Mouse (Mus musculus) gastrocnemius, adult 2 months (tissue): ENCODE results near the gene Acin1. TPM values are rescaled to one million over a fixed set of nuclear protein-coding genes. Genes with fewer than 3 reads are reported as not detected.

Source experiments
- DNase-seq: peaks from one replicate; pipeline ENCODE4 v3.0.0; 2022
- H3K27ac ChIP-seq: fragments of 200-600 bp; 2 replicates; pipeline ENCODE4 v1.8.1; 2022; ENCODE audit warnings: mild to moderate bottlenecking
- H3K4me3 ChIP-seq: fragments of 200-600 bp; 2 replicates; pipeline ENCODE4 v1.8.1; 2022; ENCODE audit warnings: mild to moderate bottlenecking, moderate library complexity
- CTCF ChIP-seq: fragments of 200-600 bp; IDR thresholded peaks from 2 replicates; pipeline ENCODE4 v1.8.1; 2022; ENCODE audit warnings: antibody characterized with exemption, mild to moderate bottlenecking, moderate library complexity
- intact Hi-C: fragments of 180-260 bp; cut with DNase I; formaldehyde crosslinking; loops from one replicate; pipeline ENCODE4 v1.15.1; 2025
- microRNA-seq: library from miRNA; unstranded; fragments of <30 nt; microRNA quantifications from one replicate; pipeline ENCODE4 v1.2.0, GENCODE M21; 2021
- total RNA-seq, 2 experiments: library from RNA; stranded (reverse); gene quantifications; 2 replicates each; pipeline ENCODE4 v1.2.3; 2021

The Acin1 gene
- total RNA-seq, 2 experiments from 2014 or later = 75.5 to 81.7 TPM

GRCm38 (mm10) chr14:54610648-54611047 lies 76.1 kb downstream of the Acin1 start:
- DNase-seq = no peak
- intact Hi-C loops = no loop called here
- H3K27ac ChIP-seq = no peak overlapping the region
- no peak for TF ChIP-seq CTCF
- H3K4me3 ChIP-seq = no peak overlapping the region

GRCm38 (mm10) chr14:54609962-54610361 lies 76.8 kb downstream of the Acin1 start:
- DNase-seq = no peak
- intact Hi-C loops = no loop called here
- peak; percentile 64 for TF ChIP-seq CTCF
- H3K27ac ChIP-seq = no peak overlapping the region
- H3K4me3 ChIP-seq = no peak overlapping the region

GRCm38 (mm10) chr14:54609245-54609644 lies 77.5 kb downstream of the Acin1 start:
- H3K4me3 ChIP-seq = no peak overlapping the region
- intact Hi-C loops = no loop called here
- no peak overlapping the region for H3K27ac ChIP-seq
- TF ChIP-seq CTCF = no peak
- DNase-seq = no peak

GRCm38 (mm10) chr14:54607226-54607625 lies 79.5 kb downstream of the Acin1 start:
- no peak for TF ChIP-seq CTCF
- intact Hi-C loops = no loop called here
- Histone ChIP-seq H3K4me3 (no peak overlapping the region), H3K27ac (no peak overlapping the region)
- no peak for DNase-seq

- intact Hi-C loops = no loop called here
- peak; percentile 93 for DNase-seq
- Histone ChIP-seq H3K4me3 (peak within 1 kb of the TSS; percentile 74), H3K27ac (peak within 1 kb of the TSS; percentile 86)
- no peak for TF ChIP-seq CTCF
Measured at GRCm38 (mm10) chr14:54605752-54606321, 80.9 kb downstream of the Acin1 start, which contains the start of gene 4931414P19Rik. Gene 4931414P19Rik, minus strand, starts transcription at chr14:54605993.

- peak overlapping the region; percentile 94 for H3K27ac ChIP-seq
- TF ChIP-seq CTCF = no peak
- H3K4me3 ChIP-seq = peak overlapping the region; percentile 81
- DNase-seq = no peak
- intact Hi-C loops = no loop called here
Measured at GRCm38 (mm10) chr14:54603686-54604085, 83.0 kb downstream of the Acin1 start.

GRCm38 (mm10) chr14:54603038-54603654 lies 83.6 kb downstream of the Acin1 start:
- Histone ChIP-seq H3K4me3 (peak overlapping the region; percentile 81), H3K27ac (peak overlapping the region; percentile 94)
- TF ChIP-seq CTCF = peak; percentile 9
- intact Hi-C loops = no loop called here
- DNase-seq = peak; percentile 98

GRCm38 (mm10) chr14:54602613-54603012 lies 84.1 kb downstream of the Acin1 start:
- no peak for TF ChIP-seq CTCF
- intact Hi-C loops = no loop called here
- no peak for DNase-seq
- H3K27ac ChIP-seq = peak overlapping the region; percentile 94
- H3K4me3 ChIP-seq = peak overlapping the region; percentile 81

- Histone ChIP-seq H3K4me3 (no peak overlapping the region), H3K27ac (no peak overlapping the region)
- no peak for TF ChIP-seq CTCF
- no peak for DNase-seq
- intact Hi-C loops = no loop called here
Measured at GRCm38 (mm10) chr14:54601601-54602000, 85.1 kb downstream of the Acin1 start.

- intact Hi-C loops = no loop called here
- no peak for DNase-seq
- H3K27ac ChIP-seq = no peak overlapping the region
- no peak overlapping the region for H3K4me3 ChIP-seq
- peak; percentile 59 for TF ChIP-seq CTCF
Measured at GRCm38 (mm10) chr14:54597084-54597483, 89.6 kb downstream of the Acin1 start.

- peak overlapping the region; percentile 55 for H3K4me3 ChIP-seq
- DNase-seq = no peak
- TF ChIP-seq CTCF = no peak
- intact Hi-C loops = no loop called here
- no peak overlapping the region; the same call in 1 of the 2 replicates for H3K27ac ChIP-seq
Measured at GRCm38 (mm10) chr14:54594631-54595414, 91.9 kb downstream of the Acin1 start.

GRCm38 (mm10) chr14:54594055-54594454 lies 92.7 kb downstream of the Acin1 start:
- intact Hi-C loops = no loop called here
- Histone ChIP-seq H3K4me3 (no peak overlapping the region), H3K27ac (no peak overlapping the region)
- peak; percentile 30 for TF ChIP-seq CTCF
- no peak for DNase-seq

- TF ChIP-seq CTCF = no peak
- peak overlapping the region; percentile 77 for H3K27ac ChIP-seq
- intact Hi-C loops = no loop called here
- DNase-seq = peak; percentile 63
- peak overlapping the region; percentile 37 for H3K4me3 ChIP-seq
Measured at GRCm38 (mm10) chr14:54592319-54592934, 94.3 kb downstream of the Acin1 start.

Small RNAs within 50 kb of the gene (microRNA-seq; reads per million reads assigned to microRNA genes)
- gene Mir686 = not detected
- gene Mir6948 = not detected

Other genes starting within 250 kb of the Acin1 start
- 10 to 100 TPM; 27.9 to 36.5 TPM for gene Lrp10, start 222.8 kb downstream of the Acin1 start, total RNA-seq
- gene Rem2, start 210.8 kb downstream of the Acin1 start, total RNA-seq = not detected
- 10 to 100 TPM; 32.5 to 34.6 TPM for gene Prmt5, start 169.4 kb downstream of the Acin1 start, total RNA-seq
- gene Haus4, start 132.3 kb downstream of the Acin1 start, total RNA-seq = 1 to 10 TPM; 3.1 to 3.3 TPM
- gene Ajuba, start 109.4 kb downstream of the Acin1 start, total RNA-seq = 1 to 10 TPM; 1.4 to 1.8 TPM
- gene 4931414P19Rik, start 80.9 kb downstream of the Acin1 start, total RNA-seq = 1 to 10 TPM; 2.2 to 4.0 TPM
- gene Psmb5, start 68.9 kb downstream of the Acin1 start, total RNA-seq = 100 to 1,000 TPM; 161 to 172 TPM
- gene Psmb11, start 65.5 kb downstream of the Acin1 start, total RNA-seq = not detected
- gene Gm17606, start 46.0 kb downstream of the Acin1 start, total RNA-seq = not detected
- under 1 TPM; 0.46 to 0.53 TPM for gene Cdh24, start 45.6 kb downstream of the Acin1 start, total RNA-seq
- 10 to 100 TPM in 1 of 2 experiments, 1 to 10 TPM in 1; 7.0 to 11.0 TPM for gene 1700123O20Rik, start 715 bp downstream of the Acin1 start, total RNA-seq
- not detected for gene Gm29776, start 11.9 kb upstream of the Acin1 start, total RNA-seq
- not detected for gene Cebpe, start 25.2 kb upstream of the Acin1 start, total RNA-seq
- 10 to 100 TPM; 21.4 to 23.6 TPM for gene Slc7a8, start 95.0 kb upstream of the Acin1 start, total RNA-seq
- gene Rnf212b, start 127.2 kb upstream of the Acin1 start, total RNA-seq = 1 to 10 TPM; 1.0 to 5.0 TPM
- gene Homez, start 184.0 kb upstream of the Acin1 start, total RNA-seq = 1 to 10 TPM; 3.0 to 5.2 TPM
- 1 to 10 TPM; 2.6 to 3.5 TPM for gene Ppp1r3e, start 190.6 kb upstream of the Acin1 start, total RNA-seq
- 10 to 100 TPM; 23.1 to 26.8 TPM for gene Bcl2l2, start 196.4 kb upstream of the Acin1 start, total RNA-seq
- gene Gm20521, start 196.5 kb upstream of the Acin1 start, total RNA-seq = 1 to 10 TPM in 1 of 2 experiments, under 1 TPM in 1; 0.56 to 4.4 TPM
- 10 to 100 TPM; 52.5 to 63.3 TPM for gene Pabpn1, start 205.6 kb upstream of the Acin1 start, total RNA-seq
- gene Slc22a17, start 226.2 kb upstream of the Acin1 start, total RNA-seq = 1 to 10 TPM; 1.0 to 1.4 TPM
- gene Efs, start 239.2 kb upstream of the Acin1 start, total RNA-seq = 1 to 10 TPM; 1.1 to 1.4 TPM
- gene Il25, start 245.8 kb upstream of the Acin1 start, total RNA-seq = not detected
- under 1 TPM in 1 of 2 experiments, not detected in 1; 0.25 TPM for gene Cmtm5, start 249.3 kb upstream of the Acin1 start, total RNA-seq